Mouse (Mus musculus): Measurements from ENCODE around the gene Lonrf3.
A peak's percentile ranks its signal among the peaks of the same experiment; 100 is the strongest.

Gene Lonrf3

DNA sequence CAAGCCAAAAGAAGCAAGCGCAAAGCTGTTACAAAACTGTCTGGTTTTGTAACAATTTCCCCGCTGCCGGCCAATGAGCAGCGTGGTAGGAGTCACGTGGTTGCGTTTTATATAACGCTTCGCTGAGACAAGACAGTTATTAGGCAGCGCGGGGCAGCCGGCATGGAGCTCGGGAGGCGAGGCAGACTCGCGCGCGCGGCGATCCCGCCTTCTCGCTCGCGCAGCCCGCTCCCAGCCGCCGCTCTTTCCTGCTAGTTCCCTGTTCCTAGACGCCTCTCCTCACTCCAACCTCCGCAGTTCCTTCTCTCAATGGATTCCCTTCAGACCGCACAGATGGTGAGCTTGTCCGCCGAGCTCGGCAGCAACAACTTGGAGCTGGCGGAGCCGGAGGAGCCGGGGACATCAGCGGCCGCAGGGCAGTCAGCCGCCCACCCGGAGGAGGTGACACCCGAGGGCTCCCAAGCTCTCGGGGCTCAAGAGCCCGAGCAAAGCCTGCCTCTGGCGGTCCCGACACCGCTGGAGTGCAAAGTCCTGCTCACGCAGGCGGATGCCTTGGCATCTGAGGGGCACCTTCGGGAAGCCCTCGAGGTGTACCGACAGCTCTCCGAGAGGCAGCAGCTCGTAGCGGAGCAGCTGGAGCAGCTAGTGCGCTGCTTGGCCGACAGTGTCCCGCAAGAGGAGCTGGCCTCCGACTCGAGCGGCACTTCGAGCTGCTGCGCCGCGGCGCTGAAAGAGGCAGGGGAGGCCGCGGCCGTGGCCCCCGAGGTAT is at the start of gene Lonrf3:
Gene Lonrf3, plus strand, starts transcription at position 83 of the 769 bp plus-strand sequence.
- DNase-seq (ENCODE audit: extremely low read depth, low read depth, low spot score): peak; percentile 21

- no peak for DNase-seq (ENCODE audit: extremely low read depth, low read depth, low spot score)
Measured at GRCm38 (mm10) chrX:36278750-36279149, 49.4 kb upstream of the Lonrf3 start.

DNA sequence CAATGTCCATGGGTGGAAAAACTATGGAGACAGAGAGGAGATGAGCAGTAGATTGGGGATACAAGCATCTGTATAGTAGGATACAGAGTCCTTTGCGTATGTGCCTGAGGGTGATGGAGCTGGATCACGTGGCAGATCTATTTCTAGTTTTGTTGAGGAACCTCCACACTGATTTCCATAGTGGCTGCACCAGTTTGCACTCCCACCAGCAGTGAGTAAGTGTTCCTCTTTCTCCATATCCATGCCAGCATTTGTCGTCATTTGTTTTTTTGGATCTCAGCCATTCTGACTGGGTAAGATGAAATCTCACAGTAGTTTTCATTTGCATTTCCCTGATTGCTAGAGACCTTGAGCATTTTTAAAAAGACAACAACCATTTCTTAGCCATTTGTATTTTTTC is 16.7 kb upstream of the Lonrf3 start:
- no peak for DNase-seq (ENCODE audit: extremely low read depth, low read depth, low spot score)

- no peak for DNase-seq (ENCODE audit: extremely low read depth, low read depth, low spot score)
Measured at GRCm38 (mm10) chrX:36327491-36328255, 480 bp upstream of the Lonrf3 start.

GRCm38 (mm10) chrX:36329040-36329649 is 992 bp downstream of the Lonrf3 start:
- DNase-seq (ENCODE audit: extremely low read depth, low read depth, low spot score): no peak

DNA sequence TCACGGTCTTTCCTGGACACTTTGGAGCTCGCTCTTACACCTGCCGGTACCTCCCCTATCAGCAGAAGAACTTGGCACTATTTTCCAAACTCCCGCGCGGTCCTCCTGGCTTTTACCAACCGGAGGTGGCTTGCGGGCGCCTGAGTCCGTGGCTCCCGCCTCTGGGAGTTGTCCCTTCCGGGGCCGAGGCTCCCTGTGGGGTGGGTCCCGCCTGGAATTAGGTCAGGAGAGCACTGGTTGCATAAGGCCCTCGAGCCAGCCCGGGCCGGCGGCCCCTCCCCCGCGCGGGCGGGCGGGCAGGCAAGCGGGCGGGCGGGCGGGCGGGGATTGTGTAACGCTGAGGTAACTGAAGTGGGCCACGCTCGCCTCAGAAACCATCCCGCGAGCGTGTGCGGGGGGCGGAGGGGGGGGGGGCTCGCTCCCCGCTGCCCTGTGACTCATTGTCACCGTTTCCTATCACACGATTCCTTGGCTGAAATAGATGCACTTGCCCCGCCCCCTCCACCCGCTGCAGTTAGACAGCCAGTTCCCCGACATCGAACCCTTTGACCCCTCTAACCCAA is 1.8 kb downstream of the Lonrf3 start:
- no peak for DNase-seq (ENCODE audit: extremely low read depth, low read depth, low spot score)

- DNase-seq (ENCODE audit: extremely low read depth, low read depth, low spot score): no peak
Measured at GRCm38 (mm10) chrX:36352446-36352845, 24.3 kb downstream of the Lonrf3 start.

DNA sequence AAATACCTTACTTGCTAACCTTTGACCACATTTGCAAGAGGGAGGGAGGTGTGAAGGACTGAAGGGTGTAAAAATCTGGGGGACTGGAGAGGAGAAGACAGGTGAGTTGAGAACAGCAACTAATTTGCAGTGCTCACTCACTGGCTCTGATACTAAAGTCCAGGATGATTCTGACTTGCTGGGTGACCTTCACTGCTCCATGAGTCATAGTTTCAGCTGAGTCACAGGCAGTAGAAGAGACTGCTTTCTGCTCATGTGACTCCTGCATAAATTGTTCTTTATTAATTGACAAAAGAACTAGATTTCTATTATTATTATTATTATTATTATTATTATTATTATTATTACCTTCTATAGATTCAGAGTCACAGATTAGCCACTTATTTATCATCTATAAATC is 57.2 kb downstream of the Lonrf3 start:
- DNase-seq (ENCODE audit: extremely low read depth, low read depth, low spot score): no peak

- DNase-seq (ENCODE audit: extremely low read depth, low read depth, low spot score): no peak
Measured at GRCm38 (mm10) chrX:36389971-36390370, 61.8 kb downstream of the Lonrf3 start.

GRCm38 (mm10) chrX:36390503-36390902 is 62.4 kb downstream of the Lonrf3 start:
- no peak for DNase-seq (ENCODE audit: extremely low read depth, low read depth, low spot score)

- no peak for DNase-seq (ENCODE audit: extremely low read depth, low read depth, low spot score)
Measured at GRCm38 (mm10) chrX:36392672-36393071, 64.5 kb downstream of the Lonrf3 start.

DNA sequence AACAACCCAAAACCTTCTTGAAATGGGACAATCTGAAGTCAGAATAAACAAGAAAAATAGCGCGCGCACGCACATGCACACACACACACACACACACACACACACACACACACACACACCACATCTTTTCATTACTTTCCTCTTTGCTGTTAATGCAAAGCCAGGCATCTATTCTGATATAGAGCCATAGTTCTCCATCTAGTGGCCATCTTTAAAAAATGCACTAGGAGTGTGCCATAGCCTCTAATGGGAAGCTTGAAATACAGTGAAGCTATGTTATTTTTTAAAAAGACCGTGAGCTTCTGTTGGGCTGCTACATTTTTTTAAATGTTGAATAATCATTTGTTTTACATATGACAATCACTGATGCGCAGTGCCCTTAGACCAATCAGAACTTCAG is 65.1 kb downstream of the Lonrf3 start:
- no peak for DNase-seq (ENCODE audit: extremely low read depth, low read depth, low spot score)

DNA sequence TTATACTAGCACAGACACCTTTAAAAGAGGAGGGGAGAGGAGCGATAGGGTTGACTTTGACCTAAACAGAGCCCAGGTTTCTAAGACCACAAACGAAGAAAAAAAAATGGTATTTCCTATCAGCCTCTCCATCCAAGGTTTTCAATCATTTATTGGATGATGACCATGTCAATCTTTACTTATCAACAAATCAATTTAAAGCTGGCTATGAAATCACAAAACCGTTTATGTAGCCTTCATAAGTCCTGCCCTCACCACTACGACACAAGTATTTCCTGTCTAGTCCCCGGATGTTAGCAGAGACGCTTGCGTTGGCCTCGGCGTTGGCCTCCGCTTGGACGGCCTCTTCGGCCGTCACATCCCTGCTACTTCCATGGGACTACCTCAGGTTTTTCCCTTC is 72.8 kb downstream of the Lonrf3 start, which contains the start of gene Gm6268:
Gene Gm6268, plus strand, starts transcription at position 301 of the 400 bp plus-strand sequence.
- no peak for DNase-seq (ENCODE audit: extremely low read depth, low read depth, low spot score)

DNA sequence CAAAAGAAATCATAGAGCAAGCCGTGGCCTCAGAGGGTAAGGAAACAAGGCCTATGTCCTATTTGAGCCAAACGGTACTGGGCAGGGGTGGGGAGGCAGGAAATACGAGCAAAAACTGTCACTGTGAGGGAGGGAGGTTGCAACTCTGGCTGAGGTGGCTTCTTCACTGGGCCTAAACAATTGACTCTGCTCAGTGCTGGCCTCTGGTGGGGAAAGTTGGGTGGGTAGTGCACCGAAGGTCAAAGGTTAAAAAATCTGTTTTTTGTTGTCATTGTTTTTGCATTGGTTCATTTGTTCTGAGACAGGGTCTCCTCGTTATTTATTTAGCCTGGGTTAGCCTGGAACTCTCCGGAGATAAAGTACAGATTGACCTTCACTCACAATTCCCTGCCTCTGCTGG is 74.2 kb downstream of the Lonrf3 start:
- no peak for DNase-seq (ENCODE audit: extremely low read depth, low read depth, low spot score)

Measured in fat pad, adult 2 months (tissue).